Mouse (Mus musculus) hindbrain, embryonic 12.5 days (tissue): ENCODE results near the gene Isl1. TPM values are rescaled to one million over a fixed set of nuclear protein-coding genes. Genes with fewer than 3 reads are reported as not detected.

Experiments
- ATAC-seq: fragments of 200-750 bp; cut with Nextera tagmentation; 2 replicates; pipeline ENCODE4 v1.8.0; 2017; ENCODE audit warnings: moderate TSS enrichment; ENCODE audit not compliant: low FRiP score
- H3K27ac ChIP-seq: fragments of 300-500 bp; sonication (generic); 2 replicates; pipeline ENCODE4 v1.5.1; 2016; ENCODE audit warnings: mild to moderate bottlenecking
- H3K27me3 ChIP-seq: fragments of 300-500 bp; sonication (generic); 2 replicates; pipeline ENCODE4 v1.6.1; 2016; ENCODE audit warnings: mild to moderate bottlenecking
- H3K36me3 ChIP-seq: fragments of 300-500 bp; sonication (generic); 2 replicates; pipeline ENCODE4 v1.6.1; 2016; ENCODE audit warnings: mild to moderate bottlenecking
- H3K4me1 ChIP-seq: fragments of 300-500 bp; sonication (generic); 2 replicates; pipeline ENCODE4 v1.6.1; 2016
- H3K4me2 ChIP-seq: fragments of 300-500 bp; sonication (generic); replicated peaks from 2 replicates; pipeline ENCODE4 v1.6.1; 2016; ENCODE audit warnings: mild to moderate bottlenecking
- H3K4me3 ChIP-seq: fragments of 300-500 bp; sonication (generic); 2 replicates; pipeline ENCODE4 v1.5.1; 2016; ENCODE audit warnings: mild to moderate bottlenecking
- H3K9ac ChIP-seq: fragments of 300-500 bp; sonication (generic); 2 replicates; pipeline ENCODE4 v1.6.1; 2016; ENCODE audit warnings: mild to moderate bottlenecking, moderate library complexity
- H3K9me3 ChIP-seq: fragments of 300-500 bp; sonication (generic); replicated peaks from 2 replicates; pipeline ENCODE4 v1.6.1; 2016; ENCODE audit warnings: mild to moderate bottlenecking
- WGBS: fragments of 180-500 bp; shearing (Covaris S2); methylation state at CpG from one replicate; pipeline ENCODE4 v1.1.7; 2016; 5-methylcytosine and 5-hydroxymethylcytosine counted together
- polyA plus RNA-seq: library from polyadenylated mRNA; unstranded; fragments of >200 nt; fragmentation: Nextera tagmentation; extraction: Ambion mirVana; gene quantifications from 2 replicates; pipeline ENCODE4 v1.2.1, GENCODE M21; 2016

The Isl1 gene
- polyA plus RNA-seq, 1 experiment from 2014 or later = 45.5 TPM

GRCm38 (mm10) chr13:116293301-116294150 lies 16.0 kb downstream of the Isl1 start:
- H3K4me3 ChIP-seq = no peak overlapping the region
- H3K4me2 ChIP-seq = peak overlapping the region; percentile 29
- peak; percentile 59; the same call in 1 of the 2 replicates for ATAC-seq
- H3K27ac ChIP-seq = no peak overlapping the region
- H3K9me3 ChIP-seq = no peaks in the 10 kb centered on the region
- H3K36me3 ChIP-seq = no peaks in the 10 kb centered on the region
- 2% methylated on average over 27 of the region's 27 CpGs for WGBS
- peaks cover 6% of the 10 kb centered on the region for H3K4me1 ChIP-seq
- no peak overlapping the region for H3K9ac ChIP-seq
- H3K27me3 ChIP-seq = peaks cover 70% of the 10 kb centered on the region

GRCm38 (mm10) chr13:116289655-116290054 lies 19.8 kb downstream of the Isl1 start:
- peaks cover 35% of the 10 kb centered on the region for H3K27me3 ChIP-seq
- H3K36me3 ChIP-seq = no peaks in the 10 kb centered on the region
- no peak overlapping the region for H3K4me3 ChIP-seq
- H3K9ac ChIP-seq = no peak overlapping the region
- H3K4me2 ChIP-seq = no peak overlapping the region
- H3K27ac ChIP-seq = no peak overlapping the region
- no peak for ATAC-seq
- H3K4me1 ChIP-seq = peaks cover 5% of the 10 kb centered on the region
- 88% methylated on average over 1 of the region's 1 CpGs for WGBS
- no peaks in the 10 kb centered on the region for H3K9me3 ChIP-seq

GRCm38 (mm10) chr13:116279207-116279772 lies 30.2 kb downstream of the Isl1 start:
- H3K4me3 ChIP-seq = no peak overlapping the region
- H3K9me3 ChIP-seq = no peaks in the 10 kb centered on the region
- H3K27ac ChIP-seq = no peak overlapping the region
- no peak overlapping the region for H3K9ac ChIP-seq
- no peak for ATAC-seq
- 62% methylated on average over 9 of the region's 9 CpGs for WGBS
- no peaks in the 10 kb centered on the region for H3K4me1 ChIP-seq
- no peaks in the 10 kb centered on the region for H3K27me3 ChIP-seq
- no peaks in the 10 kb centered on the region for H3K36me3 ChIP-seq
- H3K4me2 ChIP-seq = no peak overlapping the region
